Mouse (Mus musculus): ENCODE results near the gene Mak.

DNA sequence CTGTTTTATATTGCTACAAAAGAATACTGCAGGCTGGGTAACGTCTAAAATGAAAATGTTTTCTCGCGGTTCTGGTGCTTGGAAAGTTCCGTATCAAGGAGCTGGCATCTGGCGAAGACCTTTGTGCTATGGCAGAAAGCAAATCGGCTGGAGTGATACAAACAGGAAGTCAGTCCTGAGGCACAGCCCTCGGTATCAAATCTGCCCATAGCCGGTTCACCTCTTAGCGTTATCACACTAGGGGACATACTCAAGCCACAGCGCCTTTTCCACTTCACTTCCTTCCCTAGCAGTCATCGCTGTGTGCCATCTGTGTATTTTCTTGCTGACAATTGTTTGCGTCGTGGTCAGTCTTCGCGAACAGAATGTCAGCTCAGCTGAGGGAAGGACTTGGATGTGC is 18.8 kb upstream of the Mak start:
- TF ChIP-seq POLR2A (IDR thresholded peaks at IDR 0.05; ENCODE audit: low read depth, low read length) (no peak), CTCF (IDR thresholded peaks at IDR 0.05; ENCODE audit: borderline replicate concordance, insufficient read depth, low read length) (no peak)
